Mouse (Mus musculus) large intestine, adult 2 months (tissue): Measurements from ENCODE around the gene Ccdc57. TPM values are rescaled to one million over a fixed set of nuclear protein-coding genes. Genes with fewer than 3 reads are reported as not detected.
"Not testable (repeated sequence)": the region's sequence is repeated elsewhere in the genome, so short reads cannot be mapped to it uniquely, and the experiment has no call there.

ENCODE experiments used
- DNase-seq: peaks from one replicate; pipeline ENCODE4 v3.0.0-alpha.2; 2012; ENCODE audit warnings: low read depth, low spot score
- WGBS: fragments of 180-500 bp; shearing (Covaris S2); methylation state at CpG from one replicate; pipeline ENCODE4 v1.1.7; 2018; 5-methylcytosine and 5-hydroxymethylcytosine counted together
- polyA plus RNA-seq: library from polyadenylated mRNA; depleted of rRNA; stranded (reverse); fragments of >200 nt; gene quantifications from 2 replicates; pipeline ENCODE4 v1.2.3, GENCODE M21; 2012

Ccdc57 gene
- polyA plus RNA-seq, 1 experiment = 0.90 TPM

DNA sequence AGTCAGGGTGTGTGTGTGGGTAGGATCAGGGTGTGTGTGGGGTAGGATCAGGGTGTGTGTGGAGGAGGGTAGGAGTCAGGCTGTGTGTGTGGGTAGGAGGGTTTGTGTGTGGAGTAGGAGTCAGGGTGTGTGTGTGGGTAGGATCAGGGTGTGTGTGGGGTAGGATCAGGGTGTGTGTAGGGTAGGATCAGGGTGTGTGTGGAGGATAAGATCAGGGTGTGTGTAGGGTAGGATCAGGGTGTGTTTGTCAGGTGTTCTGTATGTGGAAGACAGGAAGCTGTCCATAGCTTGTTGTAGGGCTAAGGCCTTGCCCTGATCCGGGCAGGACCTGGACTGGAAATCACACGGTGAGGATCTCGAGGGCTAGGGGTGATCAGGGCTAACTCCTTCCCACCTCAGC is 76.7 kb downstream of the Ccdc57 start:
- 48% methylated on average over 3 of the region's 3 CpGs for WGBS

DNA sequence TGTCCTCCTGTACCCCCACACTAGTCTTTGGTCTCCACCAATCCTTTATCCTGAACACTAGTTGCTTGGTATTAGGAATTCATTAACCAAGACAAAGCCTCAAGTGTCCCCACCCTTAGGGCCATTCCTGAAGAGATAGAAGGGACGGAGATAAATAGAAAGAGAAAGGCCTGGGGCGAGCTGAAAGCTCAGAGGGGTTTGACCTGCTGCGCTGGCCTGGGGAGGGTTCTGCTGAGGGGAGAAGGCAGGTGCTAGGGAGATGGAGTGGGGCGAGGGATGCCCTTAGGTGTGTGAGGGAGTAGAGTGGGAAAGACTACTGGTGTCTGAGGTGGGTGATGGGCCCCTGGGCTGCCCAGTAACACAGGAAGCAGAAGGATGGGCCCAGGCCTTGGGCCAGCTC is 78.9 kb downstream of the Ccdc57 start:
- DNase-seq = no peak
- WGBS = 73% methylated on average over 4 of the region's 4 CpGs

More for the DNA sequence above, 76.7 kb downstream of the Ccdc57 start:
- not testable (repeated sequence) for DNase-seq

DNA sequence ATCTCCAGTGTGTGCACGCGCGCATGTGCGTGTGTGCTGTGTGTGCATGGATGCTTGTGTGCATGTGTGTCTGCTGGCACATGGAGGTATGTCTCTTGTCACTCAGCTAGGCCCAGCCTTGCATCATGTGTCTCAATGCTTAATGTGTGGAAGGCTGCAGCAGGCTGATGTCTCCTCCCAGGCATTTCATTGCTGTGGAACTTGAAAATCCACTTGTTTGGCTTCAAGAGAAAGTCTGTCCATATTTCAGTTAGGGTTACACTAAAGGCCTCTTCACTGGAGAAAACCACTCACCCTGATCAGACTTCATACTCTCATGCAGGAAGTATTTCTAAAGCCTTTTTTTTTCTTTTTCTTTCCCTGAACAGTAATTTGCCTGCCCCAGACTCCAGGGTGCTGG is 79.5 kb downstream of the Ccdc57 start:
- no peak for DNase-seq
- 87% methylated on average over 4 of the region's 4 CpGs for WGBS

DNA sequence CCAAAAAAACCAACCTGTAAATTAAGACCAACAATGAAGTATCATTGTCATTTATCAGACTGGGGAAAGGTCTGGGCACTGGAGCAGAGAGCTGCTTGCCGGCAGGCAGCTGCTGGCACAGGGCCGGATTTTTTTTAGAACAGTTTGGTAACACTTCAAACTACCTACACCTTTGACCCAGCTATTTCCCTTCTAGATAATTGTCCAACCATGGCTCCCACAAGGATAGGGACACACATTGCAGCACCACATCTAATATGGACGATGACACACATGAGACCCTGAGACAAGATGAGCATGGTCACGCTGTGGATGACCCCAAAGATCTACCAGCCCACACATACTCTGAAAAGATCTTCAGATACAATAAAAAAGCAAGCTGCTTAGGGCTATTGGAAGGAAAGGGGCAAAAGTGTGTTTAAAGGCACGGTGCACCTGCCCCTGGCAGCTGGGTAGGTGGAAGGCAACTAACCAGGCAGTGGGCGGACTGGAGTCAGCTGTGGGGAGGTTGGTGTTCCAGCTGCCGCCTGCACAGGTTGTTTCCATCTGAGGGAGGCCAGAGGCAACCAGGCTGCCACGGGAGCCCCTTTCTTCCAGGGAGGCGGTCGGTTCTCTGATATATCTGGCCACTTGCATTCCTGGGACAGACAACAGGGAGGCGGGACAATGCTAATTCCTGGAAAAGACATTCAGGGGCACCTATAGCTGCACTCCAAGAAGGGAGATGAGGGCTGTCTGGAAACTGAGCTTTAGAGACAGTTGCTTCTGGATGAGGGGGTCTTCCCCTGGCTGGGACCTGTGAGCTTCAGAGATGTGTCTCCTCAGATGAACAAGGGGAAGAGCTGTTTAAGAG is 80.4 kb downstream of the Ccdc57 start:
- WGBS = 37% methylated on average over 11 of the region's 11 CpGs
- DNase-seq = no peak

DNA sequence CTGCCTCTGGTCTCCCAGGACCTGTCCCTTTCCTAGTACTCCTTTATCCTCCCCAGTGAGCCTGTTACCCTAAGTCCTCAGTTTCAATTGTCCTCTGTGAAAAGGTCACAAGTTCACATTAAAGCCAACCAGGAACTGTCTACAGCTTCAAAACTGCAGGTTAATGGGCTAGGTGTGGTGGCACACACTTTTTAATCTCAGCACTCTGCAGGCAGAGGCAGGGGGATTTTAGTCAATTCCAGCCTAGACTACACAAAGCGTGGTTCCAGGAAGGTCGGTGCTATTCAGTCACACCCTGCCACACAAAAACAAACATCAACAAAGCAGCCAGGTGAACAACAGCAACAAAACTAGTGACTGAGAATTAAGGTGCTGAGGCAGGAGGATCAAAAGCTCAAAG is 81.1 kb downstream of the Ccdc57 start:
- no peak for DNase-seq
- 35% methylated on average over 2 of the region's 2 CpGs for WGBS

DNA sequence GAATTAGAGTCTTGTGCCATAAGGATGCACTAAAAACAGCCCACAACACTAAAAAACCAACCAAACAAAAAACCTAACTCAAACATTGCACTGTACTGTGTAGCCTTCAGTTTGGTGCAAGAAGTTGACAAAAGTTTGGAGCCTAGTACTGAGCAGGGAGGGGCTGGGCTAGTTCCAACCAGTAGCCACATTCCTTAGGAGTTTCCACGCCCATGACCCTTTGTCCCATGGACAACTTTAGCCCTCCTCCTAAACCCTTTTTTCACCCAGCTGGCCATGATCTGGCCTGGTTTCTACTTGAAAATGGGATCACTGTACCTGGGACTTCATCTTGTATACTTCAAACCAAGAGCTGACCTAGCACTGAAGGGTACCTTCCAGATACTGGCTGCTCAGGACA is 81.5 kb downstream of the Ccdc57 start:
- DNase-seq = no peak
- 21% methylated on average over 1 of the region's 1 CpGs for WGBS

DNA sequence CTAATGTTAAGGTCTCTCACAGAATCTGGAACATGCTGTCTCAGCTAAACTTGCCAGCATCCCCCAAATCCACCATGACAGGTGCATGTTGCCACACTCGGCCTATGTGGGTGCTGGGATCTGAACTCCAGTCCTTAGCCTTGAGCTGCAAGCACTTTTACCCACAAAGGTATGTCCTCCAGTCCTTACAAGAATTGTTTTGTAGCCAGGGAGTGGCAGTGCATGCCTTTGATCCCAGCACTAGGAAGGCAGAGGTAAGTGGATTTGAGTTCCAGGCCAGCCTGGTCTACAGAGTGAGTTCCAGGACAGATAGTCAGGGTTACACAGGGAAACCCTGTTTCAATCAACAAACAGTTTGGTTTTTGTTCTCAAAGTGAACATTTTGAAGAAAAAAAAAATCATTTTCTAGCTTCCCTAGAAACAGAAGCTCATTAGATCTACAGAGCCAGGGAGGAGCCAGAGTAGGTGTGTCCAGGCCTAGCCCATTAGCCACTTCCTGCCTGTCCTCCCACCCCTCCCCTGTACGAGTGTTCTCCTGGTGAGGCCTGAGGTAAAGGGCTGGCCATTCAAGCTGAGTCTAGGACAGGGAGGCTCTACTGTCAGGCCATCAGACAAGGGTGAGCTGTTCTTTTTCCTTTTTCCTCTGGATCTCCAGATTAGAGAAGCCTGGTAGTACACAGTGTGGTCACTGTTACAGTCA is 82.2 kb downstream of the Ccdc57 start:
- 34% methylated on average over 2 of the region's 2 CpGs for WGBS
- no peak for DNase-seq

DNA sequence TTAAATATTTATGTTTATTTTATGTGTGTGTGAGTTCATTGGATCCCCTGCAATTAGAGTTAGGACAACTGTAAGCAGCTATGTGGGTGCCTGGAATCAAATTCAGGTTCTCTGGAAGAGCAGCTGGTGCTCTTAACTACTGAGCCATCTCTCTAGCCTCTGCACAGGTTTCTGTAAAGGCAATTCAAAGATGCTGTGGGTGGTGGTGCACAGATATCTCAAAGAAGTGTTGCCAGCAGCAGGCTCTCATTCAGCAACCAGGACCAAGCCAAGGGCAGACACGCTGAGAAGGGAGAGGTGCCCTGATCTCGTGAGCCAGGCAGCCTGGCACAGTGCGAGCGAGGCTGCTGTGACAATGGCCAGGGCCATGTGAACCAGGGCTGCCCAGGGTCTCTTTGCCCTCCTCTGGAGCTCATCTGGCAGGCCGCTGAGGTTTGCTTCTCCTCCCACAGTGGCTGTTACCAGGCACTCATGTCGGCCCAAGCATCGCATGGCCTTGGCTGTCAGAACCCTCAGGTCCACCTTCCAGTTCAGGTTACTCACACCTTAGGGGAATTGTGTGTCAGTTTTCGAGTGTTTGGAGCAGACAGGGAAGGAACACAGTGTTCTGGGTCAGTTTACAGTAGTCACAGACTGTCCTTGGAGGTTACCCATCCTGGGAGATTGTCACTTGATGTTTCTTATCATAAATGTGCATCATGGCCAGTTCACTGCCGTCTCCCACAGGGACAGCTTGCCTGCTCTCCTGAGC is 85.8 kb downstream of the Ccdc57 start:
- 91% methylated on average over 9 of the region's 9 CpGs for WGBS
- no peak for DNase-seq

DNA sequence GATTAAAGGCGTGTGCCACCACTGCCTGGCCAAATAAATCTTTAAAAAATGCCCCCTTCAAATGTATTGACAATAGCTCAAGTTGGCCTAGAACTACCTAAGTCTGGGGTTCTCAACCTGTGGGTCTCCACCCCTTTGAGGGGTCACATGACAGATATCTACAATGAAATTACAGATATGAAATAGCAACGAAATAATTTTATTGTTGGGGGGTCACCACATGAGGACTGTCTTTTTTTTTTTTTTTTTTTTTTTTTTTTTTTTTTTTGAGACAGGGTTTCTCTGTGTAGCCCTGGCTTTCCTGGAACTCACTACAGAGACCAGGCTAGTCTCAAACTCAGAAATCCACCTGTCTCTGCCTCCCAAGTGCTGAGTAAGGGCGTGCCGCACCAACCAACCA is 88.3 kb downstream of the Ccdc57 start:
- 95% methylated on average over 4 of the region's 4 CpGs for WGBS
- DNase-seq = no peak

DNA sequence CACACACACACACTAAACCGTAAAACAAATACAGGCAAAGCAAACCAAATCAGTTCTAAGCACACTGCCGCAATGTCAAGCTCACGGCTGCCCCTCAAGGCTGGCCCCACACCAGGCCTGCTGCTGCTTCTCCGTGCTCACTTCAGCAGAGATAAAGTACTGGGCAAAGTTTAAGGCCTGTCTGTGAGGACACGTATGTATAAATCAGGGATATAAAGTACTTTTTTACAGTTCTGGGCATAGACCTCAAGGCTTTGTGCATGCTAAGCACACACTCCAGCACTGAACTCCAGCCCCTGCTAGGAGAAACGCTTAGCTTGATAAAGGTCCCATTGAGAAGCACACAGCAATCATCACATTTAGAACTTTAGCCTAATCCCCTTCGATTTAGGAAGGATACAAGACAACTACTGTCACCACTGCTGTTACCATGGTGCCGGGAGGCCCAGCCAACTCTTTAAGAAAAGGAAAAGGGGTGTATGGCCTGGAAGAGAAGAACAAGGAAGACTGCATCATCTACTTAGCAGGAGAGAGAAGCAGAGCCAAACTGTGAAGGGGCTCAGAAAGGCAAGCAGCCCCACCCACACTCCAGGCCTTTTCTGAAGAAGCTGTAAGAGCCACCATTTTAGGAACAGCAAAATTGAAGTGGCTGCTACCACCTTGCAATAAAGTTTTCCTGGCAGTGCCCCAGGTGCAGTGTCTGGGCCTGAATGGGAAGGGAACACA is 99.0 kb downstream of the Ccdc57 start:
- no peak for DNase-seq
- 45% methylated on average over 8 of the region's 8 CpGs for WGBS

DNA sequence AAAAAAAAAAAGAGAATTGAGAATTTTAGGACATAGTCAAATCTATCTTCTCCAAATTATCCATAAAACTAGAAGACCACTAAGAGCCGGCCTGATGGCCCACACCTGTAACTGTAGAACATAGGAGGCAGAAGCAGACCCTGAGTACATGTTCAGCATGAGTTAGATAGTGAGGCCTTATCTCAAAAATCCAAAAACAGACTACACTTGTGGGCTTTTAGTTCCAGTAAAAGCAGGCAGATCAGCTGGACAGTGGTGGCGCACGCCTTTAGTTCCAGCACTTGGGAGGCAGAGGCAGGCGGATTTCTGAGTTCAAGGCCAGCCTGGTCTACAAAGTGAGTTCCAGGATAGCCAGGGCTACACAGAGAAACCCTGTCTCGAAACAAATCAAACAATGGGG is 99.7 kb downstream of the Ccdc57 start:
- DNase-seq = not testable (repeated sequence)
- 97% methylated on average over 5 of the region's 5 CpGs for WGBS

DNA sequence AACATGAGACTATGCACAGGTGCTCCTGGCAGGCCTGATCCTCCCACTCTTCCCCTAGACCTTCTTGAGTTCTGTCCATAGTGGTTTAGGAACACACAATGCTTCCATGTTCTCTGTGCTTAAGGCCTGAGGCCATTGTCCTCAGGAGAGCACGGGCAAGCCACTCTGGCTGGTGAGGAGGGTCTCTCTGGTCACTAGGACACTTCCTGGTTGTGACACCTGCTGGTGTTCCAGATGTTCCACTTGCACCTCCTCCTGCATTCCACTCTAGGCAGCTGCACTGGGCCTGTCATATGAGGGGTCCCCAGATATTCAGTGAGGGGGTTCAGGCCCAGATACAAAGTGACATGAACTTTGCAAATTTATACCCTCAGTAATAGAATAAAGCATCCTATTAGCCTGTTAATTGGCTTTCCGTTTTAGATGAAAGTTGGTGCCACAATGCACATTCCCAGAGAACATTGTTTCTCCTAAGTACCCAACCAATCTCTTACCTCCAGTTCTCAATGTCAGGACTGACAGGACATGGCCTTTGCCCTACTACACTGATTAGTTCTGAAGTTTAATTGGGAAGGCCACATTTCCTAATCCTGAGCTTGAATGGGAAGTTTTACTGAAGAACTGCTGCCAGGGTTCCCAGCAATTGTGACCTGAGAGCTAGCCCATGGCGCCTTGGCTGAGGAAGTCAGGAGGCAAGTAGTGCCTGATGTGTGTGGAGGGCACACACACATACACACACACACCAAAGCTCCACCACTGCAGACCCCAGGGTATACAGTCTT is 100.8 kb downstream of the Ccdc57 start:
- DNase-seq = no peak
- WGBS = 84% methylated on average over 3 of the region's 3 CpGs

DNA sequence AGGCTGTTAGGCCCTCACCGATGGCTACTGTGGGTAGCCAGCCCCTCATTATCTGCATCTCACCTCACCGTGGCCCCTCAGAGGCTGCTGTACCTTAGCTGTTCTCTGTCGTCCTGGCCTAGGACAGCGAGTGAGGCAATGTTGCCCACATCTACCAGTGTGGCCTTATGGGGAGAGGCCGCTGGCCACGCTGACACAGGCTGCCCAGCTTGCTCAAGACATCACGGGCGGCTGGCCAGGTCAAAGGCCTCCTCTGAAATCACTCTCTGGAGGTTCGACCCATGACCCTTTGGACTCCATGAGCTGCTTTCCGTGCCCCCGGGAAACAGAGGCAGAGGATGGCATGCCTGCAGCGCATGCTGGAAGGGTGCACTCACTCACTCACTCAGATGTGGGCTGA is 102.0 kb downstream of the Ccdc57 start:
- DNase-seq = no peak
- WGBS = 89% methylated on average over 12 of the region's 12 CpGs

DNA sequence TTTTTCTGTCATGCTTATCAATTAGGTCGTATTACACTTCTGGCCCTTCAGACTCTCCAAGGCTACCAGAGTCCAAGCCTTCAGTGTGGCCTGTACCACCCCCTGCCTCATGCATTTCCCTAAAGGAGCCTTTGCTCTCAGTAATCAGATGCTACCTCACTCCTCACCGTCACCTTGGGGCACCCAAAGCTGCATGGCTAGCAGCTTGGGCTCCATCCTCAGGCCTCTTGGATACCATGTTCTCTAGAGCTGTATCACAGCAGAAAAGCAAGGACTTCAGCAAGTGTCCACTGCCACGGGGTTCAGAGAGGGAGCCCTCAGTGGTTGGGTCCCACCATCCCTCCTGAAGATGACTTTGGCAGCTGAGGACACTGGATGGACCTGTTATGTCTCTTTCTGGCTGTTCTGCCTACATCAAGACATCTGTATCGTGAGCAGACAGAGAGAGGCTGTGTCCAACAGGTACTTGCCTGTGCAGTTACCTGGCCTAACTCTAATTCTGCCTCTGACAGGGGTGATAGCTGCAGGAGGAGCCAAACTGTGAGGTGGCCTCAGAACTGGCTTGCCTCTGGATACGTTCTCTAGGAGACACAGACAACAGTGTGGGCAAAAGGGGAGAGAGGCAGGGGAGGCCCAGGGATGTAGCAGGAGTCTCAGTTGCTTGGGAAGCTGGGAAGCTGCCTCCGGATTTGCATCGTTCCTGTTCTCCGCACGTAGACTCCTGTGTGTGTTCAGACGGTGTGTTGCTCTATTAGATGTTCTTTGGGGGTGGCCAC is 102.7 kb downstream of the Ccdc57 start:
- DNase-seq = no peak
- 91% methylated on average over 10 of the region's 10 CpGs for WGBS

DNA sequence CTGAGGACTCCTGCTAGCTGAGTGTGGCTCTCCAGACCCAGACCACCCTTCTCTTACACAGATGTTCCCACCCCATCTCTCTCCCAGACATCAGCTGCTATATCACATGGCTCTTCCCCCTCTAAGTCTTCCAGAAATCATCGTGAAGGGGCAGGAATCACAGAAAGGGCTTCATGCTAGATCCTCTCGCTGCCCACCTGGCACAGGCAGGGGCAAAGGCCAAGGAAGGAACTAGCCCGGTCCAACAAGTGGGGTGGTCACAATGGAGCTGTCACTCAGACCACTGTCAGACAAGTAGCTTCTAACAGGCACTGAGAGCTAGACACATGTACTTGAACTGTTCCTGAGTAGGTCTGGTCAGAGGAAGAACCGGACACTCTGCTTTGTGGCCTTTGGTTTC is 104.3 kb downstream of the Ccdc57 start:
- no peak for DNase-seq
- 78% methylated on average over 4 of the region's 4 CpGs for WGBS

DNA sequence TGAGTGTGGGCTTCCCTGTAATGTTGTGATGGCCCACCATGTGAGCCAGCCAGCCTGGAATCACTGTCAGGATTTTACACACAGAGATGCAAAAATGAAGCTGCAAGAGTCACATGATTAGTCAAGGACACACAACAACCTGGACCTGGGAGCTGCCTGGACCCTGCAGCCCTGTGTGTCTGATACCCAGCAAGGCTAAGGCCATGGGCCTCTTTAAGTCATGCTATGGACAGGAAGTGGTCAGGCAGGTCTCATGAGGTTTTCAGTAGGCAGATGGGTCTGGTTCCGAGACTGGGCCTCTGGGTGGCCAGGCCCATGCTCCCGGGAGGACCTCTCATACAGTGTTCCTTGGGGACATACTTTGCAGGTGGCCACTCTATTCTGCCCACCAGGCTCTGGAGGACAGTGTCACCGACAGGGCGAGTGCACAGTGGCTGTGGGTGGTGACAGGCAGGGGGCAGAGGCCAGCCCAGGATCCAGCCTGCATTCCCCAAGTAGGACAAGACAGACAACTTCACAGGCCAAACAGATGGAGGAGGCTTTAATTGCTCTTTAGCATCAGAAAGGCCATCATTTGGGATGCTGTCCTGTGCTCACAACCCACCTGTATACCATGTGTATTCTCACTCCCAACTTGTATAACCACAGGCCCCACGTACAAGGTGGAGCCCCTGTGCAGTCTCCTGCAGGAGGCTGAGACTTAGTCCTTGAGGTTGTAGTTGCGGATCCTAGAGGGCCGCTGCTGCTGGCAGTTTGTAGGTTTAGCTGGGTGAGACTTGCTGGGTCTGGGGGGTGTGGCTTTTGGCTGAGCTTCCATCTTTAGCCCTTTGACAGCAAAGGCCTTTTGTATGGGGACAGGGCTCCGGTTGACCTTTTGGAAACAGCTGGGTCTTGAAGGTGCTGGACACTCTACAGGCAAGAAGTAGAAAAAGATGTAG is 106.4 kb downstream of the Ccdc57 start:
- WGBS = 96% methylated on average over 8 of the region's 8 CpGs
- DNase-seq = no peak

DNA sequence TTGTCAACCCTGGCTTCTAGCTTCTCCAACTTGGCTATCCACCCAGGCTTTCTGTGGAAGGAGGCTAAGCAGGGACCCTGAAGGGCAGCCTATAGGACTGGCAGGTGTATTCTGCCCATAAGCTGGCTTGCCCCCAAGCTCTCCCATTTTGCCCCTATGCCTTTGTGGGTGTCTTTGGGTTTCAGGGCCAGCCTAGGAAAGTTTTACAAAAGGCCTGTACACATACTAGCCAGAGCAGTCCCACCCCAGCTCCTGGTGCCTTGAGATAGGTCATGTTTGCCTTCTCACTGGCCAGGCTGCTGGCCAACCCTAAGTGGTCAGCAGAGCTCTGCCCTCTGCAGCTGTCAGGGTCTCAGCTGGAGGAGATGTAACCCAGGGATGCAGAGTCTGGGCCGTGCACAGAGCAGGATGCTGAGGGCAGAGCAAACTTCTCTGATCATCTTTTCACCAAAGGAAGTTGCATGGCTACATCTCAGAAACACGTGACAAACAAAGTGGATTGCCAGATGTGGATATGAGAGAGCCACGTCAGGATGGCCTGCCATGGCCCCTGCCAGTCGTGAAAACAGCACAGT is 107.3 kb downstream of the Ccdc57 start:
- WGBS = 72% methylated on average over 4 of the region's 4 CpGs
- no peak for DNase-seq
